Mouse (Mus musculus) MEL (cell line): ENCODE measurements around the gene Sept6. TPM values are rescaled to one million over a fixed set of nuclear protein-coding genes. Genes with fewer than 3 reads are reported as not detected.

Experiments used
- DNase-seq: peaks from one replicate; pipeline ENCODE4 v3.0.0; 2011; ENCODE audit warnings: low read depth, low spot score
- H3K27ac ChIP-seq: 2 replicates; pipeline ENCODE4 v1.5.1; 2012; ENCODE audit warnings: low read depth, mild to moderate bottlenecking, control low read depth, low read length, moderate library complexity; ENCODE audit not compliant: control insufficient read depth
- H3K27me3 ChIP-seq, 2 experiments: fragments of 150-350 bp in 1 of 2; sonication (generic) in 1 of 2; 2 replicates each; pipeline ENCODE4 v1.6.1; 2012; ENCODE audit warnings: low read length in 2 of 2, mild to moderate bottlenecking in 2 of 2, improper control_type of control experiment in 1 of 2, moderate library complexity in 1 of 2; ENCODE audit not compliant: insufficient read depth in 2 of 2, control insufficient read depth in 1 of 2
- H3K36me3 ChIP-seq, 2 experiments: 2 replicates each; pipeline ENCODE4 v1.6.1; 2012 to 2014; ENCODE audit warnings: low read length in 2 of 2, improper control_type of control experiment in 1 of 2, inconsistent platforms in 1 of 2, mild to moderate bottlenecking in 1 of 2; ENCODE audit not compliant: insufficient read depth in 2 of 2, control insufficient read depth in 1 of 2
- H3K4me1 ChIP-seq, 2 experiments: fragments of 150-350 bp in 1 of 2; sonication (generic) in 1 of 2; 2 replicates each; pipeline ENCODE4 v1.6.1; 2012; ENCODE audit warnings: low read length in 2 of 2, improper control_type of control experiment in 1 of 2, mild to moderate bottlenecking in 1 of 2; ENCODE audit not compliant: insufficient read depth in 2 of 2, control insufficient read depth in 1 of 2
- H3K4me3 ChIP-seq, 2 experiments: fragments of 150-350 bp in 1 of 2; sonication (generic) in 1 of 2; 2 replicates each; pipeline ENCODE4 v1.5.1; 2012; ENCODE audit warnings: low read depth in 2 of 2, low read length in 2 of 2, mild to moderate bottlenecking in 2 of 2, moderate library complexity in 2 of 2, control low read depth in 1 of 2, improper control_type of control experiment in 1 of 2; ENCODE audit not compliant: control insufficient read depth in 1 of 2, insufficient read depth in 1 of 2
- H3K79me2 ChIP-seq: 2 replicates; pipeline ENCODE4 v1.6.1; 2012; ENCODE audit warnings: mild to moderate bottlenecking, low read length, moderate library complexity; ENCODE audit not compliant: control insufficient read depth, poor library complexity, insufficient read depth
- H3K9ac ChIP-seq: 2 replicates; pipeline ENCODE4 v1.6.1; 2012; ENCODE audit warnings: low read depth, mild to moderate bottlenecking, control low read depth, low read length, moderate library complexity; ENCODE audit not compliant: control insufficient read depth, poor library complexity, severe bottlenecking
- H3K9me3 ChIP-seq: fragments of 150-350 bp; sonication (generic); replicated peaks from 2 replicates; pipeline ENCODE4 v1.6.1; 2012; ENCODE audit warnings: mild to moderate bottlenecking, low read length, improper control_type of control experiment, moderate library complexity; ENCODE audit not compliant: insufficient read depth
- BHLHE40 ChIP-seq: IDR thresholded peaks from 2 replicates; pipeline ENCODE4 v1.6.1; 2012; ENCODE audit warnings: low read depth, mild to moderate bottlenecking, inconsistent platforms, low read length, improper control_type of control experiment, borderline replicate concordance
- CHD1 ChIP-seq: IDR thresholded peaks from 2 replicates; pipeline ENCODE4 v1.6.1; 2012; ENCODE audit warnings: low read depth, mild to moderate bottlenecking, inconsistent platforms, low read length, improper control_type of control experiment
- CTCF ChIP-seq, 3 experiments: IDR thresholded peaks in 2 of 3; conservative IDR thresholded peaks in 1 of 3; 2 replicates each; pipeline ENCODE4 v1.5.1; 2011 to 2012; ENCODE audit warnings: low read length in 3 of 3, low read depth in 2 of 3, mild to moderate bottlenecking in 2 of 3, improper control_type of control experiment in 1 of 3, inconsistent platforms in 1 of 3, mixed read lengths in 1 of 3, moderate library complexity in 1 of 3; ENCODE audit not compliant: control insufficient read depth in 1 of 3, insufficient read depth in 1 of 3, poor library complexity in 1 of 3, severe bottlenecking in 1 of 3
- ELF1 ChIP-seq: IDR thresholded peaks from 2 replicates; pipeline ENCODE4 v1.6.1; 2014; ENCODE audit warnings: low read depth, mild to moderate bottlenecking, inconsistent platforms, low read length, improper control_type of control experiment, moderate library complexity
- EP300 ChIP-seq, 2 experiments: IDR thresholded peaks; 2 replicates each; pipeline ENCODE4 v1.6.1; 2011; ENCODE audit warnings: improper control_type of control experiment in 2 of 2, low read length in 2 of 2, low read depth in 1 of 2, mild to moderate bottlenecking in 1 of 2
- ETS1 ChIP-seq: IDR thresholded peaks from 2 replicates; pipeline ENCODE4 v1.6.1; 2012; ENCODE audit warnings: low read depth, mild to moderate bottlenecking, inconsistent platforms, low read length, improper control_type of control experiment, moderate library complexity
- GABPA ChIP-seq: IDR thresholded peaks from 2 replicates; pipeline ENCODE4 v1.6.1; 2012; ENCODE audit warnings: low read depth, mild to moderate bottlenecking, inconsistent platforms, low read length, improper control_type of control experiment, moderate library complexity
- GATA1 ChIP-seq: IDR thresholded peaks from 2 replicates; pipeline ENCODE4 v1.6.1; 2011; ENCODE audit warnings: low read depth, low read length, improper control_type of control experiment
- HCFC1 ChIP-seq: IDR thresholded peaks from 2 replicates; pipeline ENCODE4 v1.6.1; 2012; ENCODE audit warnings: low read depth, mild to moderate bottlenecking, inconsistent platforms, low read length, improper control_type of control experiment, moderate library complexity
- JUND ChIP-seq: IDR thresholded peaks from 2 replicates; pipeline ENCODE4 v1.6.1; 2011; ENCODE audit warnings: low read depth, mild to moderate bottlenecking, improper control_type of control experiment, low read length
- MAX ChIP-seq: IDR thresholded peaks from 2 replicates; pipeline ENCODE4 v1.6.1; 2011; ENCODE audit warnings: low read length, improper control_type of control experiment
- MAZ ChIP-seq: IDR thresholded peaks from 2 replicates; pipeline ENCODE4 v1.6.1; 2012; ENCODE audit warnings: low read depth, mild to moderate bottlenecking, inconsistent platforms, low read length, improper control_type of control experiment
- MXI1 ChIP-seq: IDR thresholded peaks from 2 replicates; pipeline ENCODE4 v1.6.1; 2011; ENCODE audit warnings: mild to moderate bottlenecking, low read depth, low read length, improper control_type of control experiment
- MYB ChIP-seq: IDR thresholded peaks from 2 replicates; pipeline ENCODE4 v1.6.1; 2011; ENCODE audit warnings: mild to moderate bottlenecking, low read depth, low read length, improper control_type of control experiment
- NELFE ChIP-seq: IDR thresholded peaks from 2 replicates; pipeline ENCODE4 v1.6.1; 2011; ENCODE audit warnings: low read depth, low read length, improper control_type of control experiment
- POLR2A ChIP-seq, 2 experiments: IDR thresholded peaks; 2 replicates each; pipeline ENCODE4 v1.6.1; 2011 to 2012; ENCODE audit warnings: low read length in 2 of 2, mild to moderate bottlenecking in 2 of 2, control low read depth in 1 of 2, improper control_type of control experiment in 1 of 2, low read depth in 1 of 2, moderate library complexity in 1 of 2; ENCODE audit not compliant: control insufficient read depth in 1 of 2, insufficient read depth in 1 of 2, poor library complexity in 1 of 2
- POLR2AphosphoS5 ChIP-seq: IDR thresholded peaks from 2 replicates; pipeline ENCODE4 v1.6.1; 2012; ENCODE audit warnings: low read depth, borderline replicate concordance, mild to moderate bottlenecking, inconsistent platforms, low read length, moderate library complexity, mixed read lengths
- RAD21 ChIP-seq: IDR thresholded peaks from 2 replicates; pipeline ENCODE4 v1.6.1; 2011; ENCODE audit warnings: mild to moderate bottlenecking, low read depth, low read length, improper control_type of control experiment
- RCOR1 ChIP-seq: IDR thresholded peaks from 2 replicates; pipeline ENCODE4 v1.6.1; 2012; ENCODE audit warnings: low read depth, mild to moderate bottlenecking, inconsistent platforms, low read length, improper control_type of control experiment
- SIN3A ChIP-seq: IDR thresholded peaks from 2 replicates; pipeline ENCODE4 v1.6.1; 2012; ENCODE audit warnings: low read length, improper control_type of control experiment, inconsistent platforms
- TBP ChIP-seq: IDR thresholded peaks from 2 replicates; pipeline ENCODE4 v1.8.0; 2011; ENCODE audit warnings: low read depth, low read length, improper control_type of control experiment
- USF1 ChIP-seq: IDR thresholded peaks from 2 replicates; pipeline ENCODE4 v1.6.1; 2014; ENCODE audit warnings: low read depth, mild to moderate bottlenecking, inconsistent platforms, low read length, improper control_type of control experiment, moderate library complexity
- USF2 ChIP-seq, 2 experiments: IDR thresholded peaks; 2 replicates each; pipeline ENCODE4 v1.6.1; 2011 to 2012; ENCODE audit warnings: improper control_type of control experiment in 2 of 2, low read length in 2 of 2, borderline replicate concordance in 1 of 2, inconsistent platforms in 1 of 2, low read depth in 1 of 2, mild to moderate bottlenecking in 1 of 2; ENCODE audit not compliant: insufficient read depth in 1 of 2
- ZC3H11A ChIP-seq: IDR thresholded peaks from 2 replicates; pipeline ENCODE4 v1.6.1; 2012; ENCODE audit warnings: low read depth, mild to moderate bottlenecking, inconsistent platforms, low read length, improper control_type of control experiment
- ZMIZ1 ChIP-seq: IDR thresholded peaks from 2 replicates; pipeline ENCODE4 v1.6.1; 2012; ENCODE audit warnings: low read depth, mild to moderate bottlenecking, inconsistent platforms, low read length, improper control_type of control experiment, moderate library complexity
- ZNF384 ChIP-seq: IDR thresholded peaks from 2 replicates; pipeline ENCODE4 v1.6.1; 2012; ENCODE audit warnings: low read depth, mild to moderate bottlenecking, inconsistent platforms, low read length, improper control_type of control experiment
- polyA plus RNA-seq, 2 experiments: library from polyadenylated mRNA; stranded (reverse) in 1 of 2; unstranded in 1 of 2; fragments of >175 nt in 1 of 2; fragments of >200 nt in 1 of 2; gene quantifications; 2 replicates each; pipeline versions ENCODE4 v1.2.1 to v1.2.4; 2012; ENCODE audit warnings: low replicate concordance in 2 of 2, low read depth in 1 of 2; ENCODE audit not compliant: insufficient read length in 2 of 2, insufficient read depth in 1 of 2, missing spikeins in 1 of 2
- total RNA-seq: library from RNA; depleted of rRNA; stranded (reverse); fragments of 300-350 nt; gene quantifications from 2 replicates; pipeline ENCODE4 v1.2.3, GENCODE M21; 2012

Gene Sept6
- total and polyA plus RNA-seq, 3 experiments, result 16.5 to 37.8 TPM; not detected in 1

GRCm38 (mm10) chrX:36864609-36865328, 126.8 kb downstream of the Sept6 start:
- DNase-seq, result peak; percentile 54
- TF ChIP-seq RAD21 (no peak), POLR2AphosphoS5 (no peak), TBP (peak; percentile 92), GATA1 (no peak), NELFE (peak; percentile 32; the same call in 1 of the 2 replicates), POLR2A (IDR thresholded peaks at IDR 0.05; ENCODE audit: control insufficient read depth in 1 of 2, insufficient read depth in 1 of 2, low read depth in 1 of 2, low read length in 2 of 2, poor library complexity in 1 of 2) (peak; percentile 36 to 58; a peak in 3 of 4 replicates), SIN3A (no peak), ETS1 (peak; percentile 56), CTCF (IDR thresholded peaks at IDR 0.05 in 2 of 3, conservative IDR thresholded peaks at IDR 0.05 in 1 of 3; ENCODE audit: control insufficient read depth in 1 of 3, insufficient read depth in 1 of 3, low read depth in 2 of 3, low read length in 3 of 3, poor library complexity in 1 of 3, severe bottlenecking in 1 of 3) (no peak), HCFC1 (0 out of 2 replicates have a peak, but pooled peaks have one; percentile 21), JUND (no peak), MYB (no peak), ZMIZ1 (peak; percentile 99), USF2 (IDR thresholded peaks at IDR 0.05; ENCODE audit: borderline replicate concordance in 1 of 2, insufficient read depth in 1 of 2, low read depth in 1 of 2, low read length in 2 of 2) (no peak), ELF1 (no peak), RCOR1 (no peak), ZNF384 (0 out of 2 replicates have a peak, but pooled peaks have one; percentile 52)
- no peaks in the 10 kb centered on the region for H3K4me1 ChIP-seq
- no peaks in the 10 kb centered on the region for H3K27me3 ChIP-seq
- H3K27ac ChIP-seq, result peak overlapping the region; percentile 82
- H3K36me3 ChIP-seq, result peaks cover 2 to 5% of the 10 kb centered on the region in 2 experiments; a peak in 3 of 4 replicates
- H3K9me3 ChIP-seq, result no peaks in the 10 kb centered on the region
- peak overlapping the region; percentile 78 for H3K9ac ChIP-seq
- H3K4me3 ChIP-seq, result peak overlapping the region; percentile 55 to 78
- H3K79me2 ChIP-seq, result peaks cover 17% of the 10 kb centered on the region

GRCm38 (mm10) chrX:36863766-36864608, 127.6 kb downstream of the Sept6 start:
- Histone ChIP-seq H3K9ac (peak overlapping the region; percentile 78), H3K79me2 (peaks cover 17% of the 10 kb centered on the region), H3K9me3 (no peaks in the 10 kb centered on the region), H3K4me3 (peak overlapping the region; percentile 81 to 98), H3K36me3 (peaks cover 2 to 5% of the 10 kb centered on the region in 2 experiments; a peak in 3 of 4 replicates), H3K27ac (peak overlapping the region; percentile 82), H3K4me1 (no peaks in the 10 kb centered on the region), H3K27me3 (no peaks in the 10 kb centered on the region)
- peak; percentile 90 for DNase-seq
- TF ChIP-seq TBP (0 out of 2 replicates have a peak, but pooled peaks have one; percentile 66), NELFE (peak; percentile 38), USF2 (IDR thresholded peaks at IDR 0.05; ENCODE audit: borderline replicate concordance in 1 of 2, insufficient read depth in 1 of 2, low read depth in 1 of 2, low read length in 2 of 2) (peak in 1 of 2 experiments; percentile 63; a peak in 2 of 4 replicates), MYB (peak; percentile 62; the same call in 1 of the 2 replicates), HCFC1 (peak; percentile 83), GABPA (no peak), USF1 (peak; percentile 91), MAX (peak; percentile 87), CHD1 (peak; percentile 98), MXI1 (peak; percentile 70; the same call in 1 of the 2 replicates), SIN3A (peak; percentile 87), MAZ (no peak; the same call in 1 of the 2 replicates), ZC3H11A (no peak), EP300 (IDR thresholded peaks at IDR 0.05; ENCODE audit: low read depth in 1 of 2, low read length in 2 of 2) (peak in 1 of 2 experiments; percentile 19; a peak in 1 of 4 replicates), BHLHE40 (peak; percentile 74), ETS1 (peak; percentile 73), ELF1 (peak; percentile 56; the same call in 1 of the 2 replicates)
